ENCODE assay signal across 8 mouse cellular contexts in genomic region chr17:24415011-24415410, GRCm38 (mm10). TPM values are rescaled to one million over a fixed set of nuclear protein-coding genes. Genes with fewer than 3 reads are reported as not detected.
DNase-seq lines count a peak whose midpoint lies in the region; ATAC-seq lines count a peak whose summit lies in the region.

No protein-coding gene starts in this region.

- no peaks in the 10 kb centered on the region for H3K27me3 ChIP-seq in heart, embryonic 16.5 days (ENCODE audit: control insufficient read depth, insufficient read depth, low read length)
- H3K27me3 ChIP-seq in hindbrain, embryonic 13.5 days: no peaks in the 10 kb centered on the region
- no peaks in the 10 kb centered on the region for H3K27me3 ChIP-seq in midbrain, embryonic 14.5 days (ENCODE audit: control insufficient read depth, insufficient read depth, low read length)

- H3K9ac ChIP-seq in heart, embryonic 16.5 days (ENCODE audit: low read length): peak overlapping the region; percentile 84
- peak overlapping the region; percentile 89 for H3K9ac ChIP-seq in hindbrain, embryonic 13.5 days
- peak overlapping the region; percentile 81 for H3K9ac ChIP-seq in midbrain, embryonic 14.5 days (replicated peaks; ENCODE audit: low read length)

- peak overlapping the region; percentile 88 for H3K4me2 ChIP-seq in heart, embryonic 16.5 days (ENCODE audit: low read depth, low read length)
- peak overlapping the region; percentile 98 for H3K4me2 ChIP-seq in hindbrain, embryonic 13.5 days
- H3K4me2 ChIP-seq in midbrain, embryonic 14.5 days (ENCODE audit: low read length): peak overlapping the region; percentile 65

- peaks cover 28% of the 10 kb centered on the region for H3K36me3 ChIP-seq in heart, embryonic 16.5 days (ENCODE audit: control insufficient read depth, insufficient read depth)
- peaks cover 49% of the 10 kb centered on the region for H3K36me3 ChIP-seq in hindbrain, embryonic 13.5 days
- H3K36me3 ChIP-seq in midbrain, embryonic 14.5 days (ENCODE audit: control insufficient read depth, insufficient read depth, low read length): peaks cover 40% of the 10 kb centered on the region

- under 1% methylated on average over 20 of the region's 21 CpGs for WGBS in heart, embryonic 16.5 days
- WGBS in hindbrain, embryonic 13.5 days: under 1% methylated on average over 21 of the region's 21 CpGs
- WGBS in midbrain, embryonic 14.5 days: under 1% methylated on average over 21 of the region's 21 CpGs

- peak overlapping the region; percentile 77 for H3K4me3 ChIP-seq in heart, embryonic 16.5 days (ENCODE audit: low read length)
- peak overlapping the region; percentile 71 for H3K4me3 ChIP-seq in hindbrain, embryonic 13.5 days
- peak overlapping the region; percentile 94 for H3K4me3 ChIP-seq in midbrain, embryonic 14.5 days (replicated peaks; ENCODE audit: low read depth, low read length)

- H3K9me3 ChIP-seq in heart, embryonic 16.5 days (replicated peaks; ENCODE audit: control insufficient read depth, low read length): no peaks in the 10 kb centered on the region
- no peaks in the 10 kb centered on the region for H3K9me3 ChIP-seq in hindbrain, embryonic 13.5 days
- no peaks in the 10 kb centered on the region for H3K9me3 ChIP-seq in midbrain, embryonic 14.5 days (ENCODE audit: control insufficient read depth, low read length)

- peak overlapping the region; percentile 88 for H3K27ac ChIP-seq in heart, embryonic 16.5 days (ENCODE audit: low read length)
- peak overlapping the region; percentile 94 for H3K27ac ChIP-seq in hindbrain, embryonic 13.5 days
- peak overlapping the region; percentile 91 for H3K27ac ChIP-seq in midbrain, embryonic 14.5 days (replicated peaks; ENCODE audit: low read depth, low read length)

- intact Hi-C loops in heart, postnatal 14 days (cut with DNase I): no loop called here

- H3K4me1 ChIP-seq in heart, embryonic 16.5 days (ENCODE audit: control insufficient read depth, insufficient read depth, low read length): peaks cover 22% of the 10 kb centered on the region
- peaks cover 38% of the 10 kb centered on the region for H3K4me1 ChIP-seq in hindbrain, embryonic 13.5 days (replicated peaks)
- H3K4me1 ChIP-seq in midbrain, embryonic 14.5 days (ENCODE audit: control insufficient read depth, insufficient read depth, low read length): peaks cover 13% of the 10 kb centered on the region

- no peak for DNase-seq in heart, postnatal 14 days
- DNase-seq in midbrain, embryonic 14.5 days: no peak
- DNase-seq in B cell, adult 2 months: no peak
- DNase-seq in adrenal gland, adult (ENCODE audit: inconsistent age in 2 of 2, low spot score in 1 of 2): no peak
- DNase-seq in right cerebral cortex, adult 18-20 months: no peak

- no peak for ATAC-seq in heart, embryonic 16.5 days (replicated peaks; ENCODE audit: extremely low read depth, insufficient read depth, low FRiP score)
- peak; percentile 22 for ATAC-seq in activated CD4-positive, CD25-positive, alpha-beta regulatory T cell, adult 4 months
- no peak for ATAC-seq in hindbrain, embryonic 13.5 days (ENCODE audit: low FRiP score)
- ATAC-seq in midbrain, embryonic 14.5 days (ENCODE audit: low FRiP score, low TSS enrichment): no peak; the same call in none of the 2 replicates

RNA-seq across cellular contexts. Expression of gene Rnps1, which starts 0.6 kb away (rescaled TPM):
- 211 and 215 TPM in 2 replicates for polyA plus RNA-seq in heart, embryonic 16.5 days (2015; fragmentation: Nextera tagmentation; extraction: Ambion mirVana)
- total RNA-seq in heart, postnatal 14 days (2021): 10 to 100 TPM; 69.6 to 73.5 TPM
- polyA plus RNA-seq in activated CD4-positive, CD25-positive, alpha-beta regulatory T cell, adult 4 months (2017; shearing (Covaris generic)): 100 to 1,000 TPM; 114 to 119 TPM
- polyA plus RNA-seq in hindbrain, embryonic 13.5 days (2015; fragmentation: Nextera tagmentation; extraction: Ambion mirVana): 328 and 342 TPM in 2 replicates
- 331 and 345 TPM in 2 replicates for polyA plus RNA-seq in midbrain, embryonic 14.5 days (2014; fragmentation: Nextera tagmentation; extraction: Ambion mirVana)

RNA-seq across cellular contexts. Expression of gene Eci1, which starts 11.4 kb away (rescaled TPM):
- polyA plus RNA-seq in heart, embryonic 16.5 days (2015; fragmentation: Nextera tagmentation; extraction: Ambion mirVana): 333 and 371 TPM in 2 replicates
- 100 to 1,000 TPM; 428 to 461 TPM for total RNA-seq in heart, postnatal 14 days (2021)
- 10 to 100 TPM; 57.0 to 77.2 TPM for polyA plus RNA-seq in activated CD4-positive, CD25-positive, alpha-beta regulatory T cell, adult 4 months (2017; shearing (Covaris generic))
- 47.4 and 55.6 TPM in 2 replicates for polyA plus RNA-seq in hindbrain, embryonic 13.5 days (2015; fragmentation: Nextera tagmentation; extraction: Ambion mirVana)
- polyA plus RNA-seq in midbrain, embryonic 14.5 days (2014; fragmentation: Nextera tagmentation; extraction: Ambion mirVana): 26.9 and 27.7 TPM in 2 replicates

RNA-seq across cellular contexts. Expression of gene Dnase1l2, which starts 27.9 kb away (rescaled TPM):
- 1.5 and 2.1 TPM in 2 replicates for polyA plus RNA-seq in heart, embryonic 16.5 days (2015; fragmentation: Nextera tagmentation; extraction: Ambion mirVana)
- total RNA-seq in heart, postnatal 14 days (2021): 1 to 10 TPM; 2.0 to 2.3 TPM
- polyA plus RNA-seq in activated CD4-positive, CD25-positive, alpha-beta regulatory T cell, adult 4 months (2017; shearing (Covaris generic)): 1 to 10 TPM; 1.9 to 3.6 TPM
- polyA plus RNA-seq in hindbrain, embryonic 13.5 days (2015; fragmentation: Nextera tagmentation; extraction: Ambion mirVana): 5.1 and 6.0 TPM in 2 replicates
- 4.2 and 6.1 TPM in 2 replicates for polyA plus RNA-seq in midbrain, embryonic 14.5 days (2014; fragmentation: Nextera tagmentation; extraction: Ambion mirVana)

RNA-seq across cellular contexts. Expression of gene E4f1, which starts 55.1 kb away (rescaled TPM):
- polyA plus RNA-seq in heart, embryonic 16.5 days (2015; fragmentation: Nextera tagmentation; extraction: Ambion mirVana): 27.7 and 28.8 TPM in 2 replicates
- total RNA-seq in heart, postnatal 14 days (2021): 10 to 100 TPM; 13.6 to 16.2 TPM
- polyA plus RNA-seq in activated CD4-positive, CD25-positive, alpha-beta regulatory T cell, adult 4 months (2017; shearing (Covaris generic)): 10 to 100 TPM; 22.6 to 37.5 TPM
- 41.9 and 43.5 TPM in 2 replicates for polyA plus RNA-seq in hindbrain, embryonic 13.5 days (2015; fragmentation: Nextera tagmentation; extraction: Ambion mirVana)
- polyA plus RNA-seq in midbrain, embryonic 14.5 days (2014; fragmentation: Nextera tagmentation; extraction: Ambion mirVana): 22.7 and 22.8 TPM in 2 replicates

RNA-seq across cellular contexts. Expression of gene Pgp, which starts 55.2 kb away (rescaled TPM):
- polyA plus RNA-seq in heart, embryonic 16.5 days (2015; fragmentation: Nextera tagmentation; extraction: Ambion mirVana): 71.1 and 76.0 TPM in 2 replicates
- total RNA-seq in heart, postnatal 14 days (2021): 10 to 100 TPM; 43.2 to 43.4 TPM
- polyA plus RNA-seq in activated CD4-positive, CD25-positive, alpha-beta regulatory T cell, adult 4 months (2017; shearing (Covaris generic)): 1 to 10 TPM; 3.3 to 6.2 TPM
- 55.4 and 56.9 TPM in 2 replicates for polyA plus RNA-seq in hindbrain, embryonic 13.5 days (2015; fragmentation: Nextera tagmentation; extraction: Ambion mirVana)
- polyA plus RNA-seq in midbrain, embryonic 14.5 days (2014; fragmentation: Nextera tagmentation; extraction: Ambion mirVana): 60.5 and 62.7 TPM in 2 replicates
